Mouse (Mus musculus): Measurements from ENCODE around the gene Bola3.

The Bola3 gene

DNA sequence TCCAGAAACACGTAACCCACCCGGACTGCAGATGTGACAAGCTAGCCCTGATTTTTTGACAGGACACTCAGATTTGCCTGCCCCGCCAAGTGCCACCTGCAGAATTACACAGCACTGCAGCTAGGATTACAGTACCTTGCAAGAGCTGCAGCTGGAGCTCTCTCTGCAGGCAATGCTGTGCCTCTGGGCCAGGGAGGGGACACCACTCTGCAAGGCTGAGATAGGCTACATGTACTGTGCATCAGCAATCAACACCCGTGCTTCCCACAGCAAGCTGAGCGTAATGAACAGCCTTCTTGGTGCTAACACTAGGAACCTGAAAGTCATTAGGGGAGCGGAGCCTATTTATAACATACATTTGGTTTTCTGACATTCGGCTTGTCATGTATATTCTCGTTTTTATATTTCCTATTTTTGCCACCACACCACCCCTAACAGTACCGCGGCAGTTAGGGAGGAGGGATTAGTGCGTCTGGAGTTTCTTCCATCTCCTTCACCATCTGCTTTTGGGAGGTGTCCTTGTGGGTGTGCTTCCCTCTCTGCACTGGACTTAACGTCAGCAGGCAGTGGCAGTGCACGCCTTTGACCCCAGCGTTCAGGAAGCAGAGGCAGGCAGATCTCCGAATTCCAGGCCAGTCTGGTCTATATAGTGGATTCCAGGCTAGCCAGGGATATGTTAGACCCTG lies 46.7 kb downstream of the Bola3 start:
- H3K4me1 ChIP-seq (replicated peaks; ENCODE audit: low read depth, low read length), result no peaks in the 10 kb centered on the region
- H3K27me3 ChIP-seq (ENCODE audit: insufficient read depth, low read length), result no peaks in the 10 kb centered on the region
- no peaks in the 10 kb centered on the region for H3K9me3 ChIP-seq (ENCODE audit: low read length)
- TF ChIP-seq NANOG (IDR thresholded peaks at IDR 0.05; ENCODE audit: borderline replicate concordance, low read length) (no peak), CTCF (conservative IDR thresholded peaks at IDR 0.05; ENCODE audit: low read length) (no peak), POU5F1 (IDR thresholded peaks at IDR 0.05; ENCODE audit: borderline replicate concordance, low read length) (no peak)
- H3K36me3 ChIP-seq (ENCODE audit: insufficient read depth, low read length), result no peaks in the 10 kb centered on the region
- H3K4me3 ChIP-seq (replicated peaks; ENCODE audit: low read length), result no peak overlapping the region

DNA sequence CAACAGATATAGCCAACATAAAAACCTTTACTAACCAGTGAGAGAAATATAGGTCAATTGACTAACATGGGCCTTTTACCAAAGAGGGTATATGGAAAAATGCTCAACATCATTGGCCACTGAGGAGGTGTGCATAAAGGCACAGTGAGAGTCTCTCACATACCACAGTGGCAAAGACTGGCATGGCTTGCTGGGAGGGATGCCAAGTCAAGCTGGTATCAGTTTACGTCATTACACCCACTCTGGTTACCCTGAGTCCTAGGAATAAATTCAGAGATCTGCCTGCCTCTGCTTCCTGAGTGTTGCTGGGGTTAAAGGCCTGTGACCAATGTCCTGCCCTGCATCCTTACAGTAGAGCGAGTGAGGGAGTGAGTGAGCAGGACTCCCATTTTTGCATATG lies 47.8 kb downstream of the Bola3 start:
- H3K9me3 ChIP-seq (ENCODE audit: low read length), result no peaks in the 10 kb centered on the region
- no peaks in the 10 kb centered on the region for H3K4me1 ChIP-seq (replicated peaks; ENCODE audit: low read depth, low read length)
- no peak overlapping the region for H3K4me3 ChIP-seq (replicated peaks; ENCODE audit: low read length)
- no peaks in the 10 kb centered on the region for H3K27me3 ChIP-seq (ENCODE audit: insufficient read depth, low read length)
- TF ChIP-seq NANOG (IDR thresholded peaks at IDR 0.05; ENCODE audit: borderline replicate concordance, low read length) (no peak), POU5F1 (IDR thresholded peaks at IDR 0.05; ENCODE audit: borderline replicate concordance, low read length) (no peak), CTCF (conservative IDR thresholded peaks at IDR 0.05; ENCODE audit: low read length) (no peak)
- H3K36me3 ChIP-seq (ENCODE audit: insufficient read depth, low read length), result no peaks in the 10 kb centered on the region

DNA sequence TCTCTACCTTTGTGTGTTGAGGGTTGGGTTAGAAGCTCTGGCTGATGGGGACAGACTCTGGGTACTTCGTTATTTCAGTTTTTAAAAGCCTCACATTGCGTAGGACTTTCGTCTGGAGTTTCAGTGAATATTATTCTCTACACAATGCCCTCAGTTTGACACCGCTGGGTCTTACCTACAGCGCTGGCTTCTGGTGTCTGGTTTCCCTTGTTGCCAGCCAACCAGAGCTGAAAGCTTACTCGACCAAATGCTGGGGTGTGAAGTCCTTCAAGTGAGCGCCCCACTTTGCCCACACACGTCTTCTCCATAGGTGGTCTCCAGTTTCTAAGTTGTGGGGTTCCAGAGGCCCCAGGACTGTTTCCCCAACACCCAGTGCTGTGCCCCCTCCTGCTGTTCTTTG lies 48.8 kb downstream of the Bola3 start:
- no peak overlapping the region for H3K4me3 ChIP-seq (replicated peaks; ENCODE audit: low read length)
- no peaks in the 10 kb centered on the region for H3K4me1 ChIP-seq (replicated peaks; ENCODE audit: low read depth, low read length)
- no peaks in the 10 kb centered on the region for H3K9me3 ChIP-seq (ENCODE audit: low read length)
- no peak for TF ChIP-seq NANOG (IDR thresholded peaks at IDR 0.05; ENCODE audit: borderline replicate concordance, low read length)
- no peak for TF ChIP-seq POU5F1 (IDR thresholded peaks at IDR 0.05; ENCODE audit: borderline replicate concordance, low read length)
- TF ChIP-seq CTCF (conservative IDR thresholded peaks at IDR 0.05; ENCODE audit: low read length), result no peak
- no peaks in the 10 kb centered on the region for H3K27me3 ChIP-seq (ENCODE audit: insufficient read depth, low read length)
- no peaks in the 10 kb centered on the region; the same call in 1 of the 2 replicates for H3K36me3 ChIP-seq (ENCODE audit: insufficient read depth, low read length)

DNA sequence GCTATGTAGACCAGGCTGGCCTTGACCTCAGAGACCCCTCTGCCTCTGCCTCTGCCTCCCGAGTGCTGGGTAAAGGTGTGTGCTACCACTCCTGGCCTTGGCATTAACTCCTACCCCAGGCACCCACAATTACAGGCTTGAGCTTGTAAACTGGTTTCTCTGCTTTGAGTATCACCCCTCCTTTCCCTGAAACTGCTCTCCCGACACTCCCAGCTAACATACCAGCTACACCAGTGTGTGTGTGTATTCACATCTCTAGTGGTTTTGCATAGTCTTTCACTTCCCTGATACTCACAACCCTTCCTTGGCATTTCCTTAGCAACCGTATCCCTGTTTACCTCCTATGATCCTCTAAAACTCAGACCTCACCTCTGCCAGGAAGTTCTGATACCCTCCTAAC lies 50.8 kb downstream of the Bola3 start:
- Histone ChIP-seq H3K27me3 (ENCODE audit: insufficient read depth, low read length) (0 out of 2 replicates have a peak, but pooled peaks cover under 1% of the 10 kb centered on the region), H3K4me3 (replicated peaks; ENCODE audit: low read length) (no peak overlapping the region), H3K9me3 (ENCODE audit: low read length) (peaks cover 3% of the 10 kb centered on the region; the same call in 1 of the 2 replicates), H3K4me1 (replicated peaks; ENCODE audit: low read depth, low read length) (no peaks in the 10 kb centered on the region), H3K36me3 (ENCODE audit: insufficient read depth, low read length) (peaks cover 13% of the 10 kb centered on the region)
- no peak for TF ChIP-seq CTCF (conservative IDR thresholded peaks at IDR 0.05; ENCODE audit: low read length)
- TF ChIP-seq POU5F1 (IDR thresholded peaks at IDR 0.05; ENCODE audit: borderline replicate concordance, low read length), result no peak
- no peak for TF ChIP-seq NANOG (IDR thresholded peaks at IDR 0.05; ENCODE audit: borderline replicate concordance, low read length)

DNA sequence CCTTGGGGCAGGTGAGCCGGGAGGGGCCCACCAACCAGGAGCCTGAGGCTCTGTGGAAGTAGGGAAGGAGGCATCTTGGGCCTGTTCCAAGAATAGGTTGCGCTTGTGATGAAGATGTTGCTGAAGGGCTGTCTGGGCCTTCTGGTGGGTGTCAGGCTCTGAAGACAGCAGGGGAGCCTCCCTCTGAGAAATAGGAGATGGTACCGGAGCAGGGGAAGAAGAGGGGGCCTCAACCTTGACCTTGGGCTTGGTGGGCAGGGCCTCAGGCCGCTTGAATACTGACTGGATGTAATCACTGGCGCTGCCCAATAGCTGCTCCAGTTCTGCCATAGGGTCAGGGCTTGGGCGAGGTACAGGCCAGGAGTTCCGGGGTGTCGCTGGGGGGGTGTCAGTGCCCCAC lies 54.5 kb downstream of the Bola3 start:
- H3K9me3 ChIP-seq (ENCODE audit: low read length), result peaks cover 13% of the 10 kb centered on the region; the same call in 1 of the 2 replicates
- TF ChIP-seq NANOG (IDR thresholded peaks at IDR 0.05; ENCODE audit: borderline replicate concordance, low read length) (no peak), CTCF (conservative IDR thresholded peaks at IDR 0.05; ENCODE audit: low read length) (no peak), POU5F1 (IDR thresholded peaks at IDR 0.05; ENCODE audit: borderline replicate concordance, low read length) (no peak)
- no peaks in the 10 kb centered on the region for H3K4me1 ChIP-seq (replicated peaks; ENCODE audit: low read depth, low read length)
- H3K36me3 ChIP-seq (ENCODE audit: insufficient read depth, low read length), result peaks cover 13% of the 10 kb centered on the region
- peaks cover 9% of the 10 kb centered on the region; the same call in 1 of the 2 replicates for H3K27me3 ChIP-seq (ENCODE audit: insufficient read depth, low read length)
- no peak overlapping the region for H3K4me3 ChIP-seq (replicated peaks; ENCODE audit: low read length)

DNA sequence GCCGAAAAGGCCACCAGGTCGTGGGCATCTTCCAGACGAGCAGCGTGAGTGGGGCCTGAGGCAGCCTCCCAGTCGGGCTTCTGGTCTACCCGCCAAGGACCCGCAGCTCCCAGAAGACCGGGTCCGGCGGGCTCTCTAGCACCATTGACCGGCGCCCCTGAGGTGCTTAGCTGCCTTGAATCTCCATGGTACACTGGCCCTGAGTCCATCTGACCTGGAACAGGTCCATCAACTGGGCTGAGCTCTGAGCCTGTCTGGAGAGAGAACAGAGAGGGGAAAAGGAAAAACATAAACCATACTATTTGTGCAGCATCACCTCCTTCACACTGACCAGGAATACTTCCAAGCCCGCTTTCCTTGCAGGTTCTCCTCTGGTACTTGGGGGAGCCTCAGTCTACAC lies 55.6 kb downstream of the Bola3 start:
- H3K4me1 ChIP-seq (replicated peaks; ENCODE audit: low read depth, low read length), result no peaks in the 10 kb centered on the region
- peaks cover 13% of the 10 kb centered on the region; the same call in 1 of the 2 replicates for H3K9me3 ChIP-seq (ENCODE audit: low read length)
- peaks cover 13% of the 10 kb centered on the region for H3K36me3 ChIP-seq (ENCODE audit: insufficient read depth, low read length)
- H3K27me3 ChIP-seq (ENCODE audit: insufficient read depth, low read length), result peaks cover 15% of the 10 kb centered on the region; the same call in 1 of the 2 replicates
- H3K4me3 ChIP-seq (replicated peaks; ENCODE audit: low read length), result no peak overlapping the region
- TF ChIP-seq CTCF (conservative IDR thresholded peaks at IDR 0.05; ENCODE audit: low read length) (no peak), NANOG (IDR thresholded peaks at IDR 0.05; ENCODE audit: borderline replicate concordance, low read length) (no peak), POU5F1 (IDR thresholded peaks at IDR 0.05; ENCODE audit: borderline replicate concordance, low read length) (no peak)

DNA sequence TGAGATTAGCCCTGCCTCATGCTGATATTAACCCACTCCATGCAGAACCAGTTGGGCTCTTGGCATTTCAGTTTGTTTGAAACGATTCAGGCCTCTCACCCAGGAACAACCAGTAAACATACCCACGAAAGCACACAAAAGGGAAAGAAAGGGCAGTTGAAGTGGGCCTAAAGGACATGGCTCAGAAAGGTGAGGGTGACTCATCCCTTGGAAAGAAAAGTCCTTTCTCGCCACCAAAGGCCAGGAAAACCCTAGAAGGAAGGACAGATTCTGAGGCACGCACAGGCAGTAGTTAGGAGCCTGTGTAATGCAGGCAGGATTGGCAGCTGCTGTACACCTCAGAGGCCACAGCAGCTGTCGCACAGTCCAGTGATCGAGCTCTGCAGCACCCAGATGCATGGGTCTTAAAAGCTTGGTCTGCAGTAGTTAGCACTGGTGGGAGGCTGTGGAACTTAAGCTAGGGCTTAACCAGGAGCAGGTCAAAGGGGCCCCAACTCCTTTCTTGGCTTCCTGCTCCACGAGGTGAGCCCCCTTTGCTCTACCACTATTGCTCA lies 56.6 kb downstream of the Bola3 start:
- no peaks in the 10 kb centered on the region for H3K4me1 ChIP-seq (replicated peaks; ENCODE audit: low read depth, low read length)
- H3K27me3 ChIP-seq (ENCODE audit: insufficient read depth, low read length), result peaks cover 21% of the 10 kb centered on the region; the same call in 1 of the 2 replicates
- no peak overlapping the region for H3K4me3 ChIP-seq (replicated peaks; ENCODE audit: low read length)
- H3K36me3 ChIP-seq (ENCODE audit: insufficient read depth, low read length), result peaks cover 13% of the 10 kb centered on the region
- peaks cover 13% of the 10 kb centered on the region; the same call in 1 of the 2 replicates for H3K9me3 ChIP-seq (ENCODE audit: low read length)
- TF ChIP-seq NANOG (IDR thresholded peaks at IDR 0.05; ENCODE audit: borderline replicate concordance, low read length) (no peak), CTCF (conservative IDR thresholded peaks at IDR 0.05; ENCODE audit: low read length) (no peak), POU5F1 (IDR thresholded peaks at IDR 0.05; ENCODE audit: borderline replicate concordance, low read length) (no peak)

DNA sequence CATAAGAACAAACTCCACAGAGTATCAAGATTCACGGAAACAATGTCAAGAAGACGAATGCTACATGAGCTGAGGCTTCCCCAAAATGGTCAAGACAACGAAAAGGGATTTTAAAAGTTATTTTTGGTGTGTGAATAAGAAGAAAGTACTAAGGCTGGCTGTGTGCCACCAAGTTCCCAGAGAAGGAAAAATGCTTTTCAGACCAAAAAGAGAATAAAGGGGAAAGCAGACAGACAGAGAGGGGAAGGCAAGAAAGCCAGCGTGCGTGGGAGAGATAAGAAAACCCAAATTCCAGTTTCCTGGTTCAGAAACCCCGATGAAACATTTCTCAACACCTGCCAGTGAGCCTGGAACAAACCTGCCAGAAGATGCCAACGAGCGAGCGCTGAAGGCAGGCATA lies 59.6 kb downstream of the Bola3 start:
- Histone ChIP-seq H3K36me3 (ENCODE audit: insufficient read depth, low read length) (peaks cover 9% of the 10 kb centered on the region), H3K27me3 (ENCODE audit: insufficient read depth, low read length) (peaks cover 47% of the 10 kb centered on the region), H3K9me3 (ENCODE audit: low read length) (peaks cover 17% of the 10 kb centered on the region; the same call in 1 of the 2 replicates), H3K4me1 (replicated peaks; ENCODE audit: low read depth, low read length) (peaks cover 14% of the 10 kb centered on the region), H3K4me3 (replicated peaks; ENCODE audit: low read length) (no peak overlapping the region)
- no peak for TF ChIP-seq POU5F1 (IDR thresholded peaks at IDR 0.05; ENCODE audit: borderline replicate concordance, low read length)
- TF ChIP-seq CTCF (conservative IDR thresholded peaks at IDR 0.05; ENCODE audit: low read length), result no peak
- TF ChIP-seq NANOG (IDR thresholded peaks at IDR 0.05; ENCODE audit: borderline replicate concordance, low read length), result no peak

Measured in E14TG2a.4 (cell line).